Mouse (Mus musculus) cortical plate, adult 2 months (tissue): ENCODE measurements around the gene Exosc7. TPM values are rescaled to one million over a fixed set of nuclear protein-coding genes. Genes with fewer than 3 reads are reported as not detected.

Source experiments
- H3K27ac ChIP-seq: fragments of 200-500 bp; 2 replicates; pipeline ENCODE4 v1.5.1; 2012; ENCODE audit warnings: low read length, control low read depth, inconsistent platforms; ENCODE audit not compliant: insufficient read depth
- H3K4me1 ChIP-seq: fragments of 200-500 bp; 2 replicates; pipeline ENCODE4 v1.6.1; 2011; ENCODE audit warnings: low read length; ENCODE audit not compliant: control insufficient read depth, insufficient read depth
- H3K4me3 ChIP-seq: fragments of 200-500 bp; 2 replicates; pipeline ENCODE4 v1.5.1; 2011; ENCODE audit warnings: mild to moderate bottlenecking, low read length, control low read depth; ENCODE audit not compliant: insufficient read depth
- CTCF ChIP-seq: fragments of 200-500 bp; IDR thresholded peaks from 2 replicates; pipeline ENCODE4 v1.5.1; 2011; ENCODE audit warnings: mild to moderate bottlenecking, control low read depth, low read length; ENCODE audit not compliant: insufficient read depth; ENCODE audit errors: extremely low read depth
- POLR2A ChIP-seq: fragments of 200-500 bp; IDR thresholded peaks from 2 replicates; pipeline ENCODE4 v1.6.1; 2011; ENCODE audit warnings: mild to moderate bottlenecking, low read length, control low read depth; ENCODE audit not compliant: insufficient read depth; ENCODE audit errors: extremely low read depth
- polyA plus RNA-seq: library from polyadenylated mRNA; depleted of rRNA; stranded (reverse); fragments of >200 nt; gene quantifications from 2 replicates; pipeline ENCODE4 v1.2.3, GENCODE M21; 2012; rRNA removed

Gene Exosc7
- polyA plus RNA-seq = 60.8 and 65.1 TPM in 2 replicates

GRCm38 (mm10) chr9:123112805-123113521 is at the start of gene Exosc7, which contains the start of gene Zdhhc3:
Gene Exosc7 (plus strand): TSS chr9:123113215.
Gene Zdhhc3 (minus strand): TSS chr9:123113205.
- peak within 1 kb of the TSS; percentile 83 for H3K4me3 ChIP-seq
- TF ChIP-seq POLR2A (peak; percentile 85), CTCF (no peak)
- H3K4me1 ChIP-seq = peaks cover 2% of the 10 kb centered on the region; the same call in 1 of the 2 replicates
- H3K27ac ChIP-seq = peak within 1 kb of the TSS; percentile 79

- H3K4me3 ChIP-seq = no peak overlapping the region
- no peak overlapping the region for H3K27ac ChIP-seq
- H3K4me1 ChIP-seq = no peaks in the 10 kb centered on the region; the same call in 1 of the 2 replicates
- no peak for TF ChIP-seq CTCF
- TF ChIP-seq POLR2A = no peak
These were observed 33.9 kb upstream of the Exosc7 start for GRCm38 (mm10) chr9:123079149-123079548.

- Histone ChIP-seq H3K27ac (no peak overlapping the region), H3K4me1 (no peaks in the 10 kb centered on the region; the same call in 1 of the 2 replicates), H3K4me3 (no peak overlapping the region)
- no peak for TF ChIP-seq CTCF
- TF ChIP-seq POLR2A = no peak
These were observed 32.7 kb upstream of the Exosc7 start for GRCm38 (mm10) chr9:123080355-123080754.

GRCm38 (mm10) chr9:123080796-123081195 is 32.2 kb upstream of the Exosc7 start:
- Histone ChIP-seq H3K4me3 (no peak overlapping the region), H3K27ac (no peak overlapping the region), H3K4me1 (no peaks in the 10 kb centered on the region; the same call in 1 of the 2 replicates)
- TF ChIP-seq CTCF (no peak), POLR2A (no peak)

- no peak overlapping the region for H3K27ac ChIP-seq
- TF ChIP-seq POLR2A (no peak), CTCF (no peak)
- H3K4me3 ChIP-seq = no peak overlapping the region
- no peaks in the 10 kb centered on the region; the same call in 1 of the 2 replicates for H3K4me1 ChIP-seq
These were observed 27.6 kb upstream of the Exosc7 start for GRCm38 (mm10) chr9:123085373-123085772.

GRCm38 (mm10) chr9:123087558-123087957 is 25.5 kb upstream of the Exosc7 start:
- no peak overlapping the region for H3K4me3 ChIP-seq
- H3K27ac ChIP-seq = no peak overlapping the region
- TF ChIP-seq POLR2A = no peak
- TF ChIP-seq CTCF = no peak
- no peaks in the 10 kb centered on the region for H3K4me1 ChIP-seq

- H3K4me1 ChIP-seq = no peaks in the 10 kb centered on the region
- no peak overlapping the region for H3K4me3 ChIP-seq
- TF ChIP-seq CTCF (no peak), POLR2A (no peak)
- no peak overlapping the region for H3K27ac ChIP-seq
These were observed 22.2 kb upstream of the Exosc7 start for GRCm38 (mm10) chr9:123090844-123091243.

GRCm38 (mm10) chr9:123099631-123100455 is 13.2 kb upstream of the Exosc7 start:
- no peak for TF ChIP-seq CTCF
- TF ChIP-seq POLR2A = no peak
- Histone ChIP-seq H3K27ac (no peak overlapping the region), H3K4me1 (no peaks in the 10 kb centered on the region; the same call in 1 of the 2 replicates)

GRCm38 (mm10) chr9:123103425-123103824 is 9.6 kb upstream of the Exosc7 start:
- TF ChIP-seq CTCF = no peak
- TF ChIP-seq POLR2A = no peak
- H3K4me3 ChIP-seq = no peak overlapping the region
- H3K4me1 ChIP-seq = no peaks in the 10 kb centered on the region; the same call in 1 of the 2 replicates
- no peak overlapping the region for H3K27ac ChIP-seq

More at GRCm38 (mm10) chr9:123099631-123100455, 13.2 kb upstream of the Exosc7 start:
- no peak overlapping the region for H3K4me3 ChIP-seq
